28 mouse cellular contexts compared by ENCODE assay signal in the genomic region with DNA sequence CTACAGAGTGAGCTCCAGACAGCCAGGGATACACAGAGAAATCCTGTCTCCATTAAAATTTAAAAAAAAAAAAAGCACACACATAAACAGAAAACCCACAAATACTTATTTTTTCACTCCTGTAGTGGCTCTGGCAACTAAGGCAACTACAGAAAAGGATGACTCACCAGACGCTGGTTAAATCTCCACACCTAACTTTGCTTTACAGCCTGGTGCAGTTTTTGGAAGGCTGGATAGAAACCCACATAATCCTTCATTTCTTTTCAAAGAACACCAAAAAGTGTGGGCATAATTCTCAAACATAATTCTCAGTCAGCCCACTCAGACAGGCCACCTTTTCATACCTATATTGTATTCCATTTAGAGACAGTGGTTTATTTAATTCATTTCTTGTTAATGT. TPM values are rescaled to one million over a fixed set of nuclear protein-coding genes. Genes with fewer than 3 reads are reported as not detected.
"Had no signal": no experiment of that assay in that cellular context is flagged by ENCODE, and none has a peak within 500 bp of the region (broad histone marks: within the 10 kb centered on the region; RNA-seq: fewer than 3 reads in every experiment).

No protein-coding gene starts in this region.

- H3K36me3 ChIP-seq: heart, embryonic 10.5 days; heart, embryonic 12.5 days; hindbrain, embryonic 10.5 days; hindbrain, embryonic 12.5 days; intestine, embryonic 15.5 days; limb, embryonic 10.5 days; limb, embryonic 12.5 days had no signal

- H3K27me3 ChIP-seq: heart, embryonic 12.5 days; hindbrain, embryonic 12.5 days; intestine, embryonic 15.5 days; limb, embryonic 12.5 days had no signal

- ATAC-seq: hindbrain, embryonic 16.5 days; intestine, embryonic 15.5 days; intestine, postnatal 0 days had no signal

- H3K4me3 ChIP-seq: gastrocnemius, adult 2 months; heart, embryonic 10.5 days; heart, embryonic 12.5 days; hindbrain, embryonic 10.5 days; hindbrain, embryonic 12.5 days; intestine, embryonic 15.5 days; layer of hippocampus, adult 2 months; left cerebral cortex, adult 2 months; limb, embryonic 10.5 days; limb, embryonic 12.5 days had no signal

- H3K4me2 ChIP-seq: heart, embryonic 12.5 days; hindbrain, embryonic 12.5 days; hindbrain, embryonic 14.5 days; intestine, embryonic 15.5 days; limb, embryonic 12.5 days; liver, embryonic 11.5 days had no signal

- DNase-seq: gastrocnemius, adult 2 months; gastrocnemius, postnatal 10 days; gastrocnemius, postnatal 25 days; heart, adult 18-20 months; heart, postnatal 10 days; heart, postnatal 4 days; kidney, adult 18-20 months; kidney, adult 8-10 months; kidney, postnatal 10 days; kidney, postnatal 25 days; kidney, postnatal 4 days; liver had no signal

RNA-seq across cellular contexts. Expression of gene Il12a, which starts 51.7 kb away (rescaled TPM):
- polyA plus RNA-seq: heart, embryonic 14.5 days; heart, embryonic 16.5 days; hindbrain, embryonic 12.5 days; hindbrain, embryonic 14.5 days; intestine, embryonic 15.5 days; intestine, postnatal 0 days; kidney, embryonic 16.5 days; limb, embryonic 12.5 days had no signal
